Mouse (Mus musculus) cortical plate, adult 2 months (tissue): ENCODE results near the gene Pcsk2.

Experiments used
- CTCF ChIP-seq: fragments of 200-500 bp; IDR thresholded peaks from 2 replicates; pipeline ENCODE4 v1.5.1; 2011; ENCODE audit warnings: mild to moderate bottlenecking, control low read depth, low read length; ENCODE audit not compliant: insufficient read depth; ENCODE audit errors: extremely low read depth
- POLR2A ChIP-seq: fragments of 200-500 bp; IDR thresholded peaks from 2 replicates; pipeline ENCODE4 v1.6.1; 2011; ENCODE audit warnings: mild to moderate bottlenecking, low read length, control low read depth; ENCODE audit not compliant: insufficient read depth; ENCODE audit errors: extremely low read depth

GRCm38 (mm10) chr2:143536485-143536884, 9.5 kb upstream of the Pcsk2 start:
- TF ChIP-seq CTCF (no peak), POLR2A (no peak)
